Mouse (Mus musculus): ENCODE measurements at regions not wholly inside any gene's neighbourhood (a gene's known extent, or its start where the extent isn't known, plus 50 kb on each side); places are given as distances from the start of the nearest gene placed in this dataset.

DNA sequence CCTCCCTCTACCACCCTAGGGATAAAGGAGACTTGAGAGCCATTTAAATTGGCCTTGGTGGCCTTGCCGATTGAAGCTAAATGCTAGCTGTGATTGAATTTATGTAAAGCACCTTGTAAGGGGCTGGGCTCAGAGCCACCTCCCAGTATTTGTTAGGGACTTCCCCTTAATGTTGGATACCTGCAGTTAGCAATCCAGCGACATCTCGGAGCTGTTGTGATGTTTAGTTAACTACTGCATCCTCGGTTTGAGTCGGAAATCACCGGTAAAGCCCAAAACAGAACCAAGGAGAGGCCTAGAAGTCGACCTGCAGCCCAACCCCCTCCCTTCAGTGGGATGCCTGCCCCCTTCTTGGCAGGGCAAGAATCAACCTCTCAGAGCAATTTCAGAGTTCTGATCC lies 236.3 kb downstream of the Cd83 start:
- TF ChIP-seq CTCF (IDR thresholded peaks at IDR 0.05; ENCODE audit: control insufficient read depth, insufficient read depth, low read length) (no peak), POLR2A (IDR thresholded peaks at IDR 0.05; ENCODE audit: borderline replicate concordance, control insufficient read depth, low read depth, low read length) (no peak)

Data from bone marrow, adult 2 months (tissue).